Mouse (Mus musculus): Measurements from ENCODE around the gene Ppfia3. TPM values are rescaled to one million over a fixed set of nuclear protein-coding genes. Genes with fewer than 3 reads are reported as not detected.

Gene Ppfia3
- 100 to 1,000 TPM; 159 to 168 TPM for total RNA-seq (2021)
- long read RNA-seq, experiment 1, full-length matches to known transcripts, result 102 of 163 reads
- long read RNA-seq, experiment 1, partial matches to known transcripts, result 36 of 163 reads
- long read RNA-seq, experiment 1, other reads (novel, unspliced or antisense), result 25 of 163 reads
- long read RNA-seq, experiment 2, full-length matches to known transcripts, result 83 of 144 reads
- long read RNA-seq, experiment 2, partial matches to known transcripts, result 33 of 144 reads
- long read RNA-seq, experiment 2, other reads (novel, unspliced or antisense), result 28 of 144 reads

GRCm38 (mm10) chr7:45366652-45367019 lies at the start of gene Ppfia3:
Gene Ppfia3 (minus strand): TSS chr7:45367019.
- no peak for DNase-seq (ENCODE audit: low spot score in 2 of 2)
- intact Hi-C loops (cut with DNase I), result loop anchor here (5.0 kb wide), 1 partner anchor 64 kb away; no protein-coding TSS in a partner anchor

- DNase-seq (ENCODE audit: low spot score in 2 of 2), result no peak
- intact Hi-C loops (cut with DNase I), result no loop called here
These were observed 48.8 kb upstream of the Ppfia3 start for GRCm38 (mm10) chr7:45415636-45416035.

GRCm38 (mm10) chr7:45414740-45415224 lies 48.0 kb upstream of the Ppfia3 start:
- intact Hi-C loops (cut with DNase I), result no loop called here
- DNase-seq (ENCODE audit: low spot score in 2 of 2), result no peak

- no peak for DNase-seq (ENCODE audit: low spot score in 2 of 2)
- intact Hi-C loops (cut with DNase I), result no loop called here
These were observed 47.3 kb upstream of the Ppfia3 start for GRCm38 (mm10) chr7:45413864-45414739.

GRCm38 (mm10) chr7:45413113-45413863 lies 46.5 kb upstream of the Ppfia3 start, which contains the start of gene Ntf5:
Gene Ntf5 (plus strand): TSS chr7:45413695.
- intact Hi-C loops (cut with DNase I), result no loop called here
- no peak for DNase-seq (ENCODE audit: low spot score in 2 of 2)

- intact Hi-C loops (cut with DNase I), result no loop called here
- no peak for DNase-seq (ENCODE audit: low spot score in 2 of 2)
These were observed 45.6 kb upstream of the Ppfia3 start for GRCm38 (mm10) chr7:45412421-45412820.

GRCm38 (mm10) chr7:45409497-45410163 lies 42.8 kb upstream of the Ppfia3 start:
- DNase-seq (ENCODE audit: low spot score in 2 of 2), result no peak
- intact Hi-C loops (cut with DNase I), result no loop called here

GRCm38 (mm10) chr7:45408949-45409348 lies 42.1 kb upstream of the Ppfia3 start:
- intact Hi-C loops (cut with DNase I), result no loop called here

GRCm38 (mm10) chr7:45408351-45408750 lies 41.5 kb upstream of the Ppfia3 start:
- no peak for DNase-seq (ENCODE audit: low spot score in 2 of 2)
- intact Hi-C loops (cut with DNase I), result no loop called here

More at GRCm38 (mm10) chr7:45408949-45409348, 42.1 kb upstream of the Ppfia3 start:
- no peak for DNase-seq (ENCODE audit: low spot score in 2 of 2)

- intact Hi-C loops (cut with DNase I), result no loop called here
- no peak for DNase-seq (ENCODE audit: low spot score in 2 of 2)
These were observed 41.0 kb upstream of the Ppfia3 start for GRCm38 (mm10) chr7:45407836-45408235.

- intact Hi-C loops (cut with DNase I), result no loop called here
These were observed 39.6 kb upstream of the Ppfia3 start for GRCm38 (mm10) chr7:45406157-45407156.

GRCm38 (mm10) chr7:45405091-45406075 lies 38.6 kb upstream of the Ppfia3 start, which contains the start of gene Kcna7:
Gene Kcna7 (plus strand): TSS chr7:45405653.
- peak; percentile 57 to 72 for DNase-seq (ENCODE audit: low spot score in 2 of 2)
- intact Hi-C loops (cut with DNase I), result loop anchor here (2.0 kb wide), 1 partner anchor 155 kb away; no protein-coding TSS in a partner anchor

More at GRCm38 (mm10) chr7:45406157-45407156, 39.6 kb upstream of the Ppfia3 start:
- DNase-seq (ENCODE audit: low spot score in 2 of 2), result no peak

GRCm38 (mm10) chr7:45403532-45404261 lies 36.9 kb upstream of the Ppfia3 start:
- peak; percentile 49 to 51 for DNase-seq (ENCODE audit: low spot score in 2 of 2)
- intact Hi-C loops (cut with DNase I), result loop anchor here (2.0 kb wide), 1 partner anchor 157 kb away; no protein-coding TSS in a partner anchor

- intact Hi-C loops (cut with DNase I), result no loop called here
- no peak for DNase-seq (ENCODE audit: low spot score in 2 of 2)
These were observed 34.8 kb upstream of the Ppfia3 start for GRCm38 (mm10) chr7:45401521-45402085.

GRCm38 (mm10) chr7:45396787-45397186 lies 30.0 kb upstream of the Ppfia3 start:
- no peak for DNase-seq (ENCODE audit: low spot score in 2 of 2)
- intact Hi-C loops (cut with DNase I), result no loop called here

Measured in left cerebral cortex, postnatal 14 days (tissue).